Mouse (Mus musculus) retina, adult 2 months (tissue): ENCODE measurements around the gene Hhatl.

Experiments used
- DNase-seq: peaks from one replicate; pipeline ENCODE4 v3.0.0-alpha.2; 2012; ENCODE audit warnings: low read depth, low spot score

Hhatl gene

DNA sequence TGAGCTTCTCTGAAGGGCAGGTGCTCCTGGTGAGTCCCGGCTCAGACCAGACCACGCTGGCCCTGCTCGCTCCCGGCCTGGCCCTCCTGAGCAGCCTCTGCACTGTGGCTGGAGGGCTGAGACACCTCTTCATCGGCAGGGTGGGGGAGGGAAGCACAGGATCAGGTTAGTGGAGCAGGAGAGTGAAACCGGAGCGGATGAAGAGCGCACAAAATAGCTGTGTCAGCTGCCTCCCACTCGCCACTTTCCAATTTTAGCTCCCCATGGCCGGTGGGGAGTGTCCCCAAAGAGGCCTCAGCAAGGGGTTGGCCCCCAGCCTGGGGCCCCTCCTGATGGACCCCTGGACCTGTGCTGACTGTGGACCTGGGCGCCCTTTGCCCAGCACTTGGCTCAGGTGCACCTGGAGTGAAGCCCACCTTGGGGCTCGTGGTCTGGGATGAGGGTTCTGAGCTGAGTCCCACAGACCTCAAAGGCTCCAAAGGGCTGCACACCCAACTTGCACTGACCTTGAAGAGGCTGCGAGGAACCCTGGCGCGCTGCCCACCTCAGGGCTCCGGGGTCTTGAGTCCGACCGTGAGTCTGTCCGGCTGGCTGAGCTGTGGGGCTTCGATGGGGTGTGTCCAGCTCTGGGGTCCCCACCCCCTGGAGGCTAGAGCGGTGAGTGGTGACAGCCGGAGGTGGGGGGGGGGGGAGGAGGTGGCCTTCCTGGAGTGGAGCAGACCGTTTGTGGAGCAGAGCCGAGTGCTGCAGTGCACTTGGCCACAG lies at the start of gene Hhatl:
Hhatl (minus strand) TSS at position 751 of the 765 bp plus-strand sequence.
- no peak for DNase-seq

DNA sequence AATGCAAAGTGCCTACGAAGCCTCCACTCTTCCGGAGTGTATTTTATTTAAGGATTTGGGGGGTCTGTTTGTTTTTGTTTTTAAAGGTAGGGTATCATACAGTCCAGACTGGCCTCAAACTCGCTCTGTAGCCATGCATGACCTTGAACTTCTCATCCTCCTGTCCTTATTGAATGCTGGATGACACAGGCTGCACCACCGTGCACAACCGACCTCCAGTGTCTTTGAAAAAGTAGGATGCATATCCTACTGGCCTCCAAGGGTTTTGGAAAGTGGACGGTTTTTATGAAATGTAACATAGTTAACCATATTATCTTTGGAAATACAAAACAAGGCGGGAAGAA lies 47.3 kb upstream of the Hhatl start:
- DNase-seq, result no peak

GRCm38 (mm10) chr9:121838829-121839621 lies 46.7 kb upstream of the Hhatl start, which contains the start of gene Ccdc13:
Gene Ccdc13, minus strand, starts transcription at chr9:121839461.
- no peak for DNase-seq

- DNase-seq, result no peak
Observed at GRCm38 (mm10) chr9:121838008-121838407, 45.7 kb upstream of the Hhatl start.

GRCm38 (mm10) chr9:121833825-121834224 lies 41.5 kb upstream of the Hhatl start:
- DNase-seq, result no peak

GRCm38 (mm10) chr9:121830956-121831293 lies 38.6 kb upstream of the Hhatl start:
- DNase-seq, result peak; percentile 71

DNA sequence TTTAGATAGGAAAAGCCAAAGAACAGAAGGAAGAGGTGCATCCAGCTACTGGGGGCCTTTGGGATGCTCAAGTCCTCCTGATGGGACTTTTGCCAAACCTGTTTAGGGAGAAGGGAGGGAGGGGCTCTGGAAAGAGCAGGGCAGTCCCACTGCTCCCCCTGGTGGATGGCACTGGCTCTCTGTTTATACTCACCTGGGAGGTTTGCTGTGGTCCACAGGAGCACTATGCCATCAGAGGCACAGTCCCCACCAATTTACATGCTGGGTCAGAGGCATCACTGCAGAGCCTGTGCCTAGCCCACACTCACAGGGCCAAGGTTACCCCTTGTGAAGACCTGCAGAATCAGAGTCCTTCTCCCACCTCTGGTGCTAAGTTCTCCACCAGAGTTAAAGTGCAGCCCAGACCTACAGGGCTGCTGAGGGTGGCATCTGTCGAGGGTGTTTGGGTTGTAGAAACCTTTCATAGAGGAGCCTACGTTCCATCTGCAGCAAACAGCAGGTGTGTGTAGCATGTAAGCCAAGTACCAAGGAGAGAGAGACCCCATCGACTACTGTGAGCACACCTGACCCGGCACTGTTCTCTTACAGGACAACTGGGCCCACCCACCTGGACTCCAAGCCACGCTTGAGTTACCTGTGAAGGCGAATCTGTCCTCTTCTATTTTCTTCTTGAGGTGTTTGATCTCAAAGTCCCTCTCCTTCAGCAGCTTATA lies 38.1 kb upstream of the Hhatl start:
- no peak for DNase-seq

- DNase-seq, result no peak
Observed at GRCm38 (mm10) chr9:121829270-121829992, 37.1 kb upstream of the Hhatl start.

GRCm38 (mm10) chr9:121828314-121828713 lies 36.0 kb upstream of the Hhatl start:
- no peak for DNase-seq

- DNase-seq, result no peak
Observed at GRCm38 (mm10) chr9:121826356-121826755, 34.0 kb upstream of the Hhatl start.

DNA sequence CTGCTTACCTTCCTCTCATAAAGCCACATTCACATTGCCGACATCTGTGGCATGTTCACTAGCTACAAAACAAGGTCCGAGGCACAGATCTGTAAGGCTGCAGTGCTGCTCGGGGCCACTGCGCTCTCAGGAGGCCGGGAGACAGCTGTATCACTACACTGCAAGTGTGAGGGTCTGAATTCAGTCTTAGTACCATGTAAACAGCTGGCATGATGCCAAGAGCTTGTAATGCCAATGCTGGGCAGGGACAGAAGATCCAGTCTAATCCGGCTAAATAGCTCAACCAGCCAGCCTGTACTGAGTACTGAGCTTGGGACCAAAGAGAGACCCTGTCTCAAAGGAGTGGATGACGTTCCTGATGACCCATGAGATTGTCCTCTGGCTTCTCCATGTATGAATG lies 31.7 kb upstream of the Hhatl start:
- no peak for DNase-seq

- DNase-seq, result no peak
Observed at GRCm38 (mm10) chr9:121823051-121823450, 30.7 kb upstream of the Hhatl start.

- no peak for DNase-seq
Observed at GRCm38 (mm10) chr9:121822585-121822991, 30.3 kb upstream of the Hhatl start.

DNA sequence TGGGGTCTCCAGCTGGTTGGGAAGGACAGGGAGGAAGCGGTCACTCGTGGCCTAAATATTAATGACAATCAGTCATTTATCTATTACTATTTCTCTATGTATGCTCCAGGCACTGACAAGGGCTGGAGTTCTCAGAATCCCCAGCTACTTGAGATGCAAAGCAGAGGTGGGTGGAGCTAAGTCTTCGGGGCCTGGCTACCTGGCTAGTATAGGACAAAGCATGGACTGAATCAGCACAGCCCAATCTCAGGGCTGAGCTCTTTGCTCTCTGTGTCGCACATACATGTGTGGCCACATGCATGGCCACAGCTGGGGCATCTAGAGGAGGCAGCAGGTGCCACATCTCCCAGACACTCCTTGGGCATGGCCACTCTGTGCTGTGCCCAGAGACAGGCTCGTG lies 28.5 kb upstream of the Hhatl start:
- no peak for DNase-seq

- DNase-seq, result no peak
Observed at GRCm38 (mm10) chr9:121819771-121820471, 27.6 kb upstream of the Hhatl start.

DNA sequence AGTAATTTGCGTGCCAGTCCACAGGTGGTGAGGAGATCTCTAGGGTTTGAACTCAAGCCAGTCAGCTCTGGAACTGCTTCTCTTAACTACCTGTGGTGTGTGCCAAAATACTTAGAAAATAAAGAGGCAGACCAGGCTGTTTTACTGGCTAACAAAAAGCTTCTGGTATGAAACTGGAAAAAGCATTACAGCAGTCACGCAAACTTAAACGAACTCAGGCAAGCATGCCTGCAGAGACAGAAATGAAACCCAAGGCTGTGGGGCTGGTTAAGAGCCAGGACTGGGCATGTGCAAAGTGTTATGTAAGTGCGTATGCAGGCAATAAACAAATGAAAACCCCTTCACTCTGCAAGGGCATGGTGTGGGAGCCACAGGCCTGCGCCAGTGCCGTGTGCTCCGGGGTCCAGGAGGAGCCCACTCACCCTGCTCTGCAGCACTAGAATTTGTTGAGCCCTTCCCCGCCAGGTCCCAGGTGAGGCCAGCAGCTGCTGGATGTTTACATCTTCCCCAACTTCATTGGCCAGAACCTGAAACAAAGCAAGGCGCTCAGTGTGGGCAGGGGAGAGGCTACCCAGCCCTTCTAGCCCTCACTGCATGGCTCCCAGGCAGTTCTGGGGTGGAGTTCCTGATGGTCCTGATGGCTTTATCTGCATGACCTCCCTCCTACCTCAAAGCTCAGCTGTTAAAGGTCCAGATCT lies 26.9 kb upstream of the Hhatl start:
- DNase-seq, result no peak

DNA sequence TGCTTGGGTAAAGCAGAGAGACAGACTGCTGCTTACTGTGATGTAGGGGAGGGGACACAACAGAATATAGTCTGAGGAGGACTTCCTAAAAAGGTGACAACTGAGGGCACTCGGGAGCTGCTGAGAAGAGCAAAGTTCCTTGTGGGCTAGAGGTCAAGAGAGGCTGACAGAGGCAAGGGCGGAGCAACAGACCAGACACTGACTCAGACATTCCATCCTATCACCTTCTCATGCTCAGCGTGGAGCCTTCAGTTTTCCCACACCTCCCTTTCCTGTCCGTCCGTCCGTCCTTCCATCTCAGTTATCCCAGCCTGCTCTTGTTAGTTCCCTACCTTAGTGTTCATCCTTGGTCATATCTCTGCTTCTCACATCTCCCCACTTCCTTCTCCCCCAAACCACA lies 22.9 kb upstream of the Hhatl start:
- DNase-seq, result no peak

- DNase-seq, result no peak
Observed at GRCm38 (mm10) chr9:121810081-121810821, 17.9 kb upstream of the Hhatl start.

DNA sequence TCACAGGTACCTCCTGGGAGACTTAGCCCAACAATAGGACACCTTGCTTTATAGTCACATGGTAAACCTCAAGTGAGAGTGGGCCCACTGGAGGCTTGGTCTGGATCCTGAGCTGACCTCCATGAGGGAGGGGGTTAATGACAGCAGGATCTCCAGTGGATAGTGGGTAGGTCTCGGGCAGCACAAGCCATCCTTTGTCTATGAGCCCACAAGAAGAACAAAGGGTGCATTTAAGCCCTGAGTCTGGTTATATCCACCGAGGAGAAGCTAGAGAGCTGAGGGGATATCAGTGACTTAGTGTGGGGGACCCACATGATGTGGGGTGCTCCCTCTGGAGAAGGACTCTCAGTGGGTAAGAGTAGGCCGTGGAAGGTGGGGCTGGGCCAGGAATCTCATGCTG lies 16.2 kb upstream of the Hhatl start:
- DNase-seq, result no peak

DNA sequence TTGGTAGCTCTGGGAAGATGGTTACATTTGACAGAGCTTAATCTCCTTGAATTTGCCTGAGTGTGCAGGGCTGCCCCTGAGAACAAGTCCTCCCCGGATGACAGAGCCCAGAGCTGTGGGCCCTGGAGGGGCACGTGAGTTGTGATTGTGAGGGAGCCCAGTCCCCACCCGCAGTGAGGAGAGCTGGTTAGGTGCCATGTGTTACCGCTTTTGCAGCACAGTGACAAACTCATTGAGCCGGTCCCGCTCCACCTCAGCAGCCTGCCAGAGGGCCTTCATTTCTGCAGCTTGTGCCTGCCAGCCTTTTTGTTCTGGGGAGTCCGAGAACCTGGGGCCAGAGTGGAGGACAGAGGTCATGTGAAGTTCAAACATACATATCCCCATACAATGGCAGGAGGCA lies 15.6 kb upstream of the Hhatl start:
- no peak for DNase-seq
